Mouse (Mus musculus) forebrain, embryonic 11.5 days (tissue): ENCODE measurements around the gene Tmc6. TPM values are rescaled to one million over a fixed set of nuclear protein-coding genes. Genes with fewer than 3 reads are reported as not detected.
"Not testable (repeated sequence)": the region's sequence is repeated elsewhere in the genome, so short reads cannot be mapped to it uniquely, and the experiment has no call there.

Experiments
- ATAC-seq: fragments of 200-750 bp; cut with Nextera tagmentation; replicated peaks from 2 replicates; pipeline ENCODE4 v1.8.0; 2017; ENCODE audit warnings: moderate TSS enrichment; ENCODE audit not compliant: low FRiP score
- DNase-seq: peaks from one replicate; pipeline ENCODE4 v3.0.0-alpha.2; 2017; ENCODE audit warnings: low spot score
- H3K27ac ChIP-seq: fragments of 300-500 bp; sonication (generic); 2 replicates; pipeline ENCODE4 v1.5.1; 2014; ENCODE audit warnings: low read depth, low read length
- H3K27me3 ChIP-seq: fragments of 300-500 bp; sonication (generic); 2 replicates; pipeline ENCODE4 v1.6.1; 2014; ENCODE audit warnings: mild to moderate bottlenecking, low read length, mixed read lengths; ENCODE audit not compliant: control insufficient read depth, insufficient read depth
- H3K36me3 ChIP-seq: fragments of 300-500 bp; sonication (generic); 2 replicates; pipeline ENCODE4 v1.6.1; 2014; ENCODE audit warnings: mild to moderate bottlenecking, low read length, moderate library complexity, mixed read lengths; ENCODE audit not compliant: control insufficient read depth, insufficient read depth
- H3K4me1 ChIP-seq: fragments of 300-500 bp; sonication (generic); replicated peaks from 2 replicates; pipeline ENCODE4 v1.6.1; 2014; ENCODE audit warnings: low read length, mixed read lengths; ENCODE audit not compliant: control insufficient read depth, insufficient read depth
- H3K4me2 ChIP-seq: fragments of 300-500 bp; sonication (generic); 2 replicates; pipeline ENCODE4 v1.6.1; 2014; ENCODE audit warnings: low read depth, mild to moderate bottlenecking, low read length, moderate library complexity, mixed read lengths; ENCODE audit not compliant: severe bottlenecking
- H3K4me3 ChIP-seq: fragments of 300-500 bp; sonication (generic); 2 replicates; pipeline ENCODE4 v1.5.1; 2014; ENCODE audit warnings: low read depth, low read length
- H3K9ac ChIP-seq: fragments of 300-500 bp; sonication (generic); 2 replicates; pipeline ENCODE4 v1.6.1; 2014; ENCODE audit warnings: low read length
- H3K9me3 ChIP-seq: fragments of 300-500 bp; sonication (generic); 2 replicates; pipeline ENCODE4 v1.6.1; 2016; ENCODE audit warnings: low read length, mixed read lengths; ENCODE audit not compliant: control insufficient read depth
- WGBS: fragments of 180-500 bp; shearing (Covaris S2); extraction: QIAGEN DNeasy Blood & Tissue Kit; methylation state at CpG from one replicate; pipeline ENCODE4 v1.1.7; 2014; 5-methylcytosine and 5-hydroxymethylcytosine counted together
- polyA plus RNA-seq: library from polyadenylated mRNA; unstranded; fragments of >200 nt; fragmentation: Nextera tagmentation; extraction: Ambion mirVana; gene quantifications from 2 replicates; pipeline ENCODE4 v1.2.1, GENCODE M21; 2014

Tmc6 gene
- polyA plus RNA-seq, 1 experiment from 2014 or later = 5.9 TPM

- ATAC-seq (no peak), DNase-seq (no peak)
- H3K36me3 ChIP-seq = no peaks in the 10 kb centered on the region
- 0 out of 2 replicates have a peak, but pooled peaks cover 5% of the 10 kb centered on the region for H3K27me3 ChIP-seq
- no peak overlapping the region for H3K9ac ChIP-seq
- H3K27ac ChIP-seq = no peak overlapping the region
- H3K4me2 ChIP-seq = peak overlapping the region; percentile 30
- no peaks in the 10 kb centered on the region for H3K4me1 ChIP-seq
- WGBS = 29% methylated on average over 23 of the region's 23 CpGs
- H3K9me3 ChIP-seq = no peaks in the 10 kb centered on the region
- no peak overlapping the region; the same call in 1 of the 2 replicates for H3K4me3 ChIP-seq
Observed at GRCm38 (mm10) chr11:117790703-117791440, 8.9 kb upstream of the Tmc6 start.

- H3K4me2 ChIP-seq = peak overlapping the region; percentile 30
- 9% methylated on average over 13 of the region's 14 CpGs for WGBS
- 0 out of 2 replicates have a peak, but pooled peaks have one; percentile 15 for ATAC-seq
Observed at GRCm38 (mm10) chr11:117790286-117790685, 8.3 kb upstream of the Tmc6 start.

GRCm38 (mm10) chr11:117788481-117788880 is 6.5 kb upstream of the Tmc6 start:
- DNase-seq, ATAC-seq, H3K9me3 ChIP-seq, H3K27ac ChIP-seq, H3K4me2 ChIP-seq, H3K36me3 ChIP-seq, H3K4me3 ChIP-seq, H3K4me1 ChIP-seq, H3K9ac ChIP-seq: not testable (repeated sequence)
- 78% methylated on average over 7 of the region's 7 CpGs for WGBS
- H3K27me3 ChIP-seq = peaks cover 11% of the 10 kb centered on the region

More at GRCm38 (mm10) chr11:117790286-117790685, 8.3 kb upstream of the Tmc6 start:
- no peak overlapping the region for H3K9ac ChIP-seq
- H3K27ac ChIP-seq = no peak overlapping the region
- no peak overlapping the region; the same call in 1 of the 2 replicates for H3K4me3 ChIP-seq
- peak; percentile 88 for DNase-seq
- no peaks in the 10 kb centered on the region for H3K9me3 ChIP-seq
- H3K36me3 ChIP-seq = no peaks in the 10 kb centered on the region
- no peaks in the 10 kb centered on the region for H3K4me1 ChIP-seq
- H3K27me3 ChIP-seq = 0 out of 2 replicates have a peak, but pooled peaks cover 5% of the 10 kb centered on the region

GRCm38 (mm10) chr11:117786294-117786693 is 4.3 kb upstream of the Tmc6 start:
- no peak for ATAC-seq

GRCm38 (mm10) chr11:117783683-117784309 is 1.8 kb upstream of the Tmc6 start:
- Histone ChIP-seq H3K9me3 (no peaks in the 10 kb centered on the region), H3K9ac (peak overlapping the region; percentile 32; the same call in 1 of the 2 replicates), H3K4me3 (peak overlapping the region; percentile 26; the same call in 1 of the 2 replicates), H3K27ac (no peak overlapping the region), H3K4me1 (peaks cover 21% of the 10 kb centered on the region), H3K27me3 (peaks cover 43% of the 10 kb centered on the region), H3K4me2 (peak overlapping the region; percentile 64), H3K36me3 (no peaks in the 10 kb centered on the region)
- ATAC-seq (no peak), DNase-seq (peak; percentile 36)
- WGBS = 34% methylated on average over 10 of the region's 10 CpGs

More at GRCm38 (mm10) chr11:117786294-117786693, 4.3 kb upstream of the Tmc6 start:
- Histone ChIP-seq H3K9ac (no peak overlapping the region), H3K36me3 (no peaks in the 10 kb centered on the region), H3K9me3 (no peaks in the 10 kb centered on the region), H3K27me3 (peaks cover 31% of the 10 kb centered on the region), H3K27ac (no peak overlapping the region), H3K4me2 (no peak overlapping the region), H3K4me3 (no peak overlapping the region), H3K4me1 (peaks cover 8% of the 10 kb centered on the region)
- DNase-seq = peak; percentile 79
- 6% methylated on average over 10 of the region's 10 CpGs for WGBS

GRCm38 (mm10) chr11:117783089-117783488 is 1.1 kb upstream of the Tmc6 start:
- 5% methylated on average over 31 of the region's 31 CpGs for WGBS

GRCm38 (mm10) chr11:117782705-117783034 is 672 bp upstream of the Tmc6 start:
- DNase-seq (no peak), ATAC-seq (no peak)
- peaks cover 43% of the 10 kb centered on the region for H3K27me3 ChIP-seq
- H3K4me1 ChIP-seq = peaks cover 21% of the 10 kb centered on the region
- peak overlapping the region; percentile 64; the same call in 1 of the 2 replicates for H3K4me2 ChIP-seq
- H3K9ac ChIP-seq = peak overlapping the region; percentile 32
- no peaks in the 10 kb centered on the region for H3K36me3 ChIP-seq
- no peaks in the 10 kb centered on the region for H3K9me3 ChIP-seq
- H3K27ac ChIP-seq = no peak overlapping the region
- H3K4me3 ChIP-seq = peak overlapping the region; percentile 26; the same call in 1 of the 2 replicates
- WGBS = 46% methylated on average over 9 of the region's 9 CpGs

More at GRCm38 (mm10) chr11:117783089-117783488, 1.1 kb upstream of the Tmc6 start:
- Histone ChIP-seq H3K9ac (peak overlapping the region; percentile 32), H3K27me3 (peaks cover 43% of the 10 kb centered on the region), H3K27ac (no peak overlapping the region), H3K9me3 (no peaks in the 10 kb centered on the region), H3K4me3 (peak overlapping the region; percentile 26; the same call in 1 of the 2 replicates), H3K36me3 (no peaks in the 10 kb centered on the region), H3K4me1 (peaks cover 21% of the 10 kb centered on the region), H3K4me2 (peak overlapping the region; percentile 64)
- ATAC-seq (no peak), DNase-seq (peak; percentile 90)

GRCm38 (mm10) chr11:117781199-117781821 is 688 bp downstream of the Tmc6 start:
- H3K36me3 ChIP-seq = no peaks in the 10 kb centered on the region
- H3K4me3 ChIP-seq = no peak overlapping the region; the same call in 1 of the 2 replicates
- ATAC-seq (no peak), DNase-seq (no peak)
- H3K9ac ChIP-seq = no peak overlapping the region; the same call in 1 of the 2 replicates
- H3K27me3 ChIP-seq = peaks cover 43% of the 10 kb centered on the region
- no peaks in the 10 kb centered on the region for H3K9me3 ChIP-seq
- 22% methylated on average over 18 of the region's 18 CpGs for WGBS
- peak overlapping the region; percentile 53 for H3K4me2 ChIP-seq
- H3K4me1 ChIP-seq = peaks cover 21% of the 10 kb centered on the region
- H3K27ac ChIP-seq = no peak overlapping the region
